Mouse (Mus musculus) small intestine, adult 2 months (tissue): ENCODE results near the gene Eif2ak2.

ENCODE experiments used
- CTCF ChIP-seq: fragments of 200-500 bp; IDR thresholded peaks from 2 replicates; pipeline ENCODE4 v1.5.1; 2012; ENCODE audit warnings: low read depth, mild to moderate bottlenecking, control low read depth, inconsistent platforms, low read length, moderate library complexity, mixed read lengths; ENCODE audit not compliant: insufficient replicate concordance, insufficient read length; ENCODE audit errors: extremely low read depth
- POLR2A ChIP-seq: fragments of 200-500 bp; IDR thresholded peaks from 2 replicates; pipeline ENCODE4 v1.6.1; 2012; ENCODE audit warnings: low read depth, mild to moderate bottlenecking, control low read depth, inconsistent platforms, low read length, moderate library complexity

- TF ChIP-seq CTCF (no peak), POLR2A (no peak)
Measured at GRCm38 (mm10) chr17:78881878-78882304, 482 bp downstream of the Eif2ak2 start.
